Mouse (Mus musculus) forebrain, embryonic 12.5 days (tissue): ENCODE results near the gene Osbpl9. TPM values are rescaled to one million over a fixed set of nuclear protein-coding genes. Genes with fewer than 3 reads are reported as not detected.

Source experiments
- ATAC-seq: fragments of 200-750 bp; cut with Nextera tagmentation; 2 replicates; pipeline ENCODE4 v1.8.0; 2017; ENCODE audit warnings: moderate TSS enrichment; ENCODE audit not compliant: low FRiP score
- H3K27ac ChIP-seq: fragments of 300-500 bp; sonication (generic); 2 replicates; pipeline ENCODE4 v1.5.1; 2016; ENCODE audit warnings: mild to moderate bottlenecking
- H3K27me3 ChIP-seq: fragments of 300-500 bp; sonication (generic); 2 replicates; pipeline ENCODE4 v1.6.1; 2016; ENCODE audit warnings: mild to moderate bottlenecking
- H3K36me3 ChIP-seq: fragments of 300-500 bp; sonication (generic); replicated peaks from 2 replicates; pipeline ENCODE4 v1.6.1; 2016; ENCODE audit warnings: mild to moderate bottlenecking
- H3K4me1 ChIP-seq: fragments of 300-500 bp; sonication (generic); 2 replicates; pipeline ENCODE4 v1.6.1; 2016
- H3K4me2 ChIP-seq: fragments of 300-500 bp; sonication (generic); 2 replicates; pipeline ENCODE4 v1.6.1; 2016; ENCODE audit warnings: mild to moderate bottlenecking, moderate library complexity
- H3K4me3 ChIP-seq: fragments of 300-500 bp; sonication (generic); replicated peaks from 2 replicates; pipeline ENCODE4 v1.5.1; 2016; ENCODE audit warnings: mild to moderate bottlenecking
- H3K9ac ChIP-seq: fragments of 300-500 bp; sonication (generic); 2 replicates; pipeline ENCODE4 v1.6.1; 2016; ENCODE audit warnings: mild to moderate bottlenecking
- H3K9me3 ChIP-seq: fragments of 300-500 bp; sonication (generic); 2 replicates; pipeline ENCODE4 v1.6.1; 2016
- WGBS: fragments of 180-500 bp; shearing (Covaris S2); methylation state at CpG from one replicate; pipeline ENCODE4 v1.1.7; 2016; 5-methylcytosine and 5-hydroxymethylcytosine counted together
- polyA plus RNA-seq: library from polyadenylated mRNA; unstranded; fragments of >200 nt; fragmentation: Nextera tagmentation; extraction: Ambion mirVana; gene quantifications from 2 replicates; pipeline ENCODE4 v1.2.1, GENCODE M21; 2016

Gene Osbpl9
- polyA plus RNA-seq, 1 experiment from 2014 or later = 74.6 TPM

GRCm38 (mm10) chr4:109149411-109149810 lies 52.7 kb downstream of the Osbpl9 start:
- Histone ChIP-seq H3K27me3 (no peaks in the 10 kb centered on the region), H3K27ac (no peak overlapping the region), H3K4me1 (peaks cover 2% of the 10 kb centered on the region), H3K36me3 (no peaks in the 10 kb centered on the region), H3K9me3 (no peaks in the 10 kb centered on the region), H3K4me2 (no peak overlapping the region), H3K9ac (no peak overlapping the region), H3K4me3 (no peak overlapping the region)
- ATAC-seq = no peak
- 90% methylated on average over 2 of the region's 2 CpGs for WGBS

GRCm38 (mm10) chr4:109147278-109148038 lies 54.6 kb downstream of the Osbpl9 start:
- ATAC-seq = 0 out of 2 replicates have a peak, but pooled peaks have one; percentile 53

GRCm38 (mm10) chr4:109143091-109143490 lies 59.0 kb downstream of the Osbpl9 start:
- WGBS = 83% methylated on average over 1 of the region's 1 CpGs
- no peak for ATAC-seq

More at GRCm38 (mm10) chr4:109147278-109148038, 54.6 kb downstream of the Osbpl9 start:
- no peak overlapping the region for H3K27ac ChIP-seq
- no peaks in the 10 kb centered on the region for H3K36me3 ChIP-seq
- H3K9ac ChIP-seq = no peak overlapping the region
- no peaks in the 10 kb centered on the region for H3K27me3 ChIP-seq
- peaks cover 5% of the 10 kb centered on the region; the same call in 1 of the 2 replicates for H3K4me1 ChIP-seq
- no peaks in the 10 kb centered on the region for H3K9me3 ChIP-seq
- H3K4me3 ChIP-seq = no peak overlapping the region
- WGBS = 59% methylated on average over 11 of the region's 11 CpGs
- no peak overlapping the region for H3K4me2 ChIP-seq

GRCm38 (mm10) chr4:109138551-109138950 lies 63.5 kb downstream of the Osbpl9 start:
- H3K9me3 ChIP-seq = no peaks in the 10 kb centered on the region
- no peak overlapping the region for H3K27ac ChIP-seq
- no peak overlapping the region for H3K4me3 ChIP-seq
- no peaks in the 10 kb centered on the region for H3K36me3 ChIP-seq
- no peaks in the 10 kb centered on the region for H3K27me3 ChIP-seq
- no peak for ATAC-seq
- no peak overlapping the region for H3K4me2 ChIP-seq
- no peaks in the 10 kb centered on the region for H3K4me1 ChIP-seq
- WGBS = 52% methylated on average over 4 of the region's 4 CpGs
- no peak overlapping the region for H3K9ac ChIP-seq

More at GRCm38 (mm10) chr4:109143091-109143490, 59.0 kb downstream of the Osbpl9 start:
- Histone ChIP-seq H3K27ac (no peak overlapping the region), H3K27me3 (no peaks in the 10 kb centered on the region), H3K36me3 (no peaks in the 10 kb centered on the region), H3K9me3 (no peaks in the 10 kb centered on the region), H3K4me3 (no peak overlapping the region), H3K4me1 (peaks cover 5% of the 10 kb centered on the region; the same call in 1 of the 2 replicates), H3K9ac (no peak overlapping the region), H3K4me2 (no peak overlapping the region)

- Histone ChIP-seq H3K27ac (no peak overlapping the region), H3K4me3 (no peak overlapping the region), H3K9ac (no peak overlapping the region), H3K4me1 (no peaks in the 10 kb centered on the region), H3K27me3 (no peaks in the 10 kb centered on the region), H3K9me3 (no peaks in the 10 kb centered on the region), H3K36me3 (no peaks in the 10 kb centered on the region), H3K4me2 (no peak overlapping the region)
- ATAC-seq = no peak
- whole genome bisulfite sequencing = 86% methylated on average over 7 of the region's 7 CpGs
These were observed 65.5 kb downstream of the Osbpl9 start for GRCm38 (mm10) chr4:109136475-109137125.

- H3K4me1 ChIP-seq = no peaks in the 10 kb centered on the region
- 89% methylated on average over 3 of the region's 3 CpGs for WGBS
- ATAC-seq = no peak
These were observed 67.1 kb downstream of the Osbpl9 start for GRCm38 (mm10) chr4:109134955-109135354.

GRCm38 (mm10) chr4:109131256-109131872 lies 70.7 kb downstream of the Osbpl9 start:
- Histone ChIP-seq H3K27me3 (no peaks in the 10 kb centered on the region), H3K9me3 (no peaks in the 10 kb centered on the region), H3K27ac (no peak overlapping the region), H3K4me3 (no peak overlapping the region), H3K4me2 (no peak overlapping the region), H3K4me1 (peaks cover 12% of the 10 kb centered on the region), H3K9ac (no peak overlapping the region), H3K36me3 (0 out of 2 replicates have a peak, but pooled peaks cover 6% of the 10 kb centered on the region)
- ATAC-seq = no peak
- WGBS = 93% methylated on average over 10 of the region's 10 CpGs

More at GRCm38 (mm10) chr4:109134955-109135354, 67.1 kb downstream of the Osbpl9 start:
- 0 out of 2 replicates have a peak, but pooled peaks cover 6% of the 10 kb centered on the region for H3K36me3 ChIP-seq
- no peak overlapping the region for H3K4me2 ChIP-seq
- H3K27me3 ChIP-seq = no peaks in the 10 kb centered on the region
- no peak overlapping the region for H3K9ac ChIP-seq
- H3K4me3 ChIP-seq = no peak overlapping the region
- no peaks in the 10 kb centered on the region for H3K9me3 ChIP-seq
- no peak overlapping the region for H3K27ac ChIP-seq

- no peak for ATAC-seq
- Histone ChIP-seq H3K4me1 (peaks cover 12% of the 10 kb centered on the region), H3K36me3 (0 out of 2 replicates have a peak, but pooled peaks cover 6% of the 10 kb centered on the region), H3K27me3 (no peaks in the 10 kb centered on the region), H3K9ac (no peak overlapping the region), H3K9me3 (no peaks in the 10 kb centered on the region), H3K4me3 (no peak overlapping the region), H3K27ac (no peak overlapping the region), H3K4me2 (no peak overlapping the region)
These were observed 73.1 kb downstream of the Osbpl9 start for GRCm38 (mm10) chr4:109128971-109129370.

GRCm38 (mm10) chr4:109128017-109128416 lies 74.1 kb downstream of the Osbpl9 start:
- Histone ChIP-seq H3K36me3 (0 out of 2 replicates have a peak, but pooled peaks cover 6% of the 10 kb centered on the region), H3K9me3 (no peaks in the 10 kb centered on the region), H3K27ac (0 out of 2 replicates have a peak overlapping the region, but pooled peaks have one; percentile 42), H3K4me3 (no peak overlapping the region), H3K27me3 (no peaks in the 10 kb centered on the region), H3K9ac (no peak overlapping the region), H3K4me1 (peaks cover 12% of the 10 kb centered on the region), H3K4me2 (no peak overlapping the region)
- no peak for ATAC-seq
- WGBS = 66% methylated on average over 9 of the region's 9 CpGs

- no peaks in the 10 kb centered on the region for H3K27me3 ChIP-seq
- no peak overlapping the region for H3K4me2 ChIP-seq
- peak overlapping the region; percentile 46; the same call in 1 of the 2 replicates for H3K27ac ChIP-seq
- 44% methylated on average over 10 of the region's 10 CpGs for WGBS
- H3K9me3 ChIP-seq = no peaks in the 10 kb centered on the region
- no peak overlapping the region for H3K4me3 ChIP-seq
- H3K36me3 ChIP-seq = 0 out of 2 replicates have a peak, but pooled peaks cover 6% of the 10 kb centered on the region
- peak; percentile 74; the same call in 1 of the 2 replicates for ATAC-seq
- peaks cover 12% of the 10 kb centered on the region for H3K4me1 ChIP-seq
- no peak overlapping the region for H3K9ac ChIP-seq
These were observed 75.1 kb downstream of the Osbpl9 start for GRCm38 (mm10) chr4:109126834-109127564.

- no peak overlapping the region for H3K4me2 ChIP-seq
- no peak overlapping the region for H3K9ac ChIP-seq
- no peaks in the 10 kb centered on the region for H3K36me3 ChIP-seq
- H3K4me1 ChIP-seq = peaks cover 12% of the 10 kb centered on the region
- H3K27ac ChIP-seq = no peak overlapping the region
- H3K27me3 ChIP-seq = no peaks in the 10 kb centered on the region
- no peaks in the 10 kb centered on the region for H3K9me3 ChIP-seq
- no peak overlapping the region for H3K4me3 ChIP-seq
- WGBS = 86% methylated on average over 2 of the region's 2 CpGs
- no peak for ATAC-seq
These were observed 76.2 kb downstream of the Osbpl9 start for GRCm38 (mm10) chr4:109125746-109126425.
